ENCODE assay signal across 14 mouse cellular contexts in genomic region chr6:49906456-49906855, GRCm38 (mm10).
"Had no signal": no experiment of that assay in that cellular context is flagged by ENCODE, and none has a peak within 500 bp of the region (broad histone marks: within the 10 kb centered on the region; RNA-seq: fewer than 3 reads in every experiment).

No protein-coding gene starts in this region.

- H3K27ac ChIP-seq: kidney, embryonic 15.5 days; layer of hippocampus, adult 2 months; limb, embryonic 10.5 days; limb, embryonic 13.5 days; liver, embryonic 12.5 days; liver, embryonic 15.5 days had no signal

- H3K4me3 ChIP-seq: kidney, embryonic 15.5 days; layer of hippocampus, adult 2 months; limb, embryonic 10.5 days; limb, embryonic 13.5 days; liver, embryonic 12.5 days; liver, embryonic 15.5 days had no signal

- H3K36me3 ChIP-seq: kidney, embryonic 15.5 days; limb, embryonic 10.5 days; limb, embryonic 13.5 days; liver, embryonic 12.5 days; liver, embryonic 15.5 days had no signal

- DNase-seq: kidney, postnatal 14 days; layer of hippocampus, adult 9-11 months; liver; lung, adult 18-20 months; lung, postnatal 4 days; midbrain, embryonic 14.5 days; thymus, adult 18-20 months; thymus, postnatal 36 days had no signal

- H3K27me3 ChIP-seq: kidney, embryonic 15.5 days; limb, embryonic 13.5 days; liver, embryonic 12.5 days; liver, embryonic 15.5 days had no signal

- H3K9me3 ChIP-seq: kidney, embryonic 15.5 days; limb, embryonic 10.5 days; limb, embryonic 13.5 days; liver, embryonic 12.5 days; liver, embryonic 15.5 days had no signal

- H3K4me1 ChIP-seq: kidney, embryonic 15.5 days; liver, embryonic 12.5 days; liver, embryonic 15.5 days had no signal
